9 mouse cellular contexts compared by ENCODE assay signal in the genomic region with DNA sequence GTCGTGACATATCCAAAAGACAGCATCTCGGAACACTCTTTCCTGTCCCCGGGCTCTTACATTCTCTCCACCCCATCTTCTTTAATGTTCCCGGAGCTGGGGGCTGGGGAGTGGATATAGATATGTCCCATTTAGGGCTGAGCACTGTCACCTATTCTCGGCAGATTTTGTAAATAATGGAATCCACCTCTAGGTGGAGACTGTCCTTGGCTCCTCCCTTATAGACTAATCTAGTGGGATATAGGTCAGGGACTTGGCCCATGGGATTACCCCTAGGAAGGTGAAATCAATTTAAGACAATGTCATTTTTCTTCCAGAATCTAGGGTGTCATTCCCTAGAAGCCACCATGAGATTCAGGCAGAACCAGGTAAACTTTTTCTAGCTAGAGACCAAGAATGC. TPM values are rescaled to one million over a fixed set of nuclear protein-coding genes. Genes with fewer than 3 reads are reported as not detected.
DNase-seq lines count a peak whose midpoint lies in the region; ATAC-seq lines count a peak whose summit lies in the region.
"Had no signal": no experiment of that assay in that cellular context is flagged by ENCODE, and none has a peak within 500 bp of the region (broad histone marks: within the 10 kb centered on the region; RNA-seq: fewer than 3 reads in every experiment).

No protein-coding gene starts in this region.

- H3K27me3 ChIP-seq in heart, embryonic 10.5 days (ENCODE audit: insufficient read depth, poor library complexity, severe bottlenecking) = no peaks in the 10 kb centered on the region
- no peaks in the 10 kb centered on the region for H3K27me3 ChIP-seq in embryonic facial prominence, embryonic 15.5 days
- H3K27me3 ChIP-seq in limb, embryonic 15.5 days = no peaks in the 10 kb centered on the region
- H3K27me3 ChIP-seq in stomach, embryonic 14.5 days (ENCODE audit: control insufficient read depth, insufficient read depth, low read length) = no peaks in the 10 kb centered on the region

- H3K9me3 ChIP-seq in heart, embryonic 10.5 days = no peaks in the 10 kb centered on the region
- no peaks in the 10 kb centered on the region for H3K9me3 ChIP-seq in embryonic facial prominence, embryonic 15.5 days (replicated peaks)
- no peaks in the 10 kb centered on the region for H3K9me3 ChIP-seq in limb, embryonic 15.5 days
- H3K9me3 ChIP-seq in stomach, embryonic 14.5 days (ENCODE audit: control insufficient read depth, low read depth, low read length) = no peaks in the 10 kb centered on the region

- H3K4me1 ChIP-seq in heart, embryonic 10.5 days = peaks cover 24% of the 10 kb centered on the region
- peaks cover 39% of the 10 kb centered on the region for H3K4me1 ChIP-seq in embryonic facial prominence, embryonic 15.5 days
- peaks cover 25% of the 10 kb centered on the region for H3K4me1 ChIP-seq in limb, embryonic 15.5 days
- H3K4me1 ChIP-seq in stomach, embryonic 14.5 days (ENCODE audit: control insufficient read depth, insufficient read depth, low read length) = peaks cover 15% of the 10 kb centered on the region

- no peak overlapping the region for H3K27ac ChIP-seq in heart, embryonic 10.5 days
- no peak overlapping the region for H3K27ac ChIP-seq in embryonic facial prominence, embryonic 15.5 days (replicated peaks)
- H3K27ac ChIP-seq in limb, embryonic 15.5 days = no peak overlapping the region
- H3K27ac ChIP-seq in stomach, embryonic 14.5 days (ENCODE audit: low read length) = no peak overlapping the region

- H3K4me2 ChIP-seq in embryonic facial prominence, embryonic 15.5 days (replicated peaks) = peak overlapping the region; percentile 84
- H3K4me2 ChIP-seq in limb, embryonic 15.5 days = peak overlapping the region; percentile 76
- H3K4me2 ChIP-seq in stomach, embryonic 14.5 days (replicated peaks; ENCODE audit: low read depth, low read length) = peak overlapping the region; percentile 89

- no peak for DNase-seq in heart, embryonic 10.5 days (ENCODE audit: low spot score)
- no peak for DNase-seq in heart, adult 8-10 months (ENCODE audit: low spot score)
- peak; percentile 59 for DNase-seq in ES-CJ7 (ENCODE audit: low read depth, low spot score)
- no peak for DNase-seq in adrenal gland, adult 18-20 months (ENCODE audit: low spot score in 2 of 2)

- peak overlapping the region; percentile 95 for H3K4me3 ChIP-seq in heart, embryonic 10.5 days
- H3K4me3 ChIP-seq in embryonic facial prominence, embryonic 15.5 days (replicated peaks) = peak overlapping the region; percentile 92
- H3K4me3 ChIP-seq in limb, embryonic 15.5 days = peak overlapping the region; percentile 95
- H3K4me3 ChIP-seq in stomach, embryonic 14.5 days (ENCODE audit: low read depth, low read length) = peak overlapping the region; percentile 89

- no peak overlapping the region for H3K9ac ChIP-seq in embryonic facial prominence, embryonic 15.5 days
- H3K9ac ChIP-seq in limb, embryonic 15.5 days = peak overlapping the region; percentile 5; the same call in 1 of the 2 replicates
- H3K9ac ChIP-seq in stomach, embryonic 14.5 days (replicated peaks; ENCODE audit: low read depth, low read length) = no peak overlapping the region

- peaks cover under 1% of the 10 kb centered on the region; the same call in 1 of the 2 replicates for H3K36me3 ChIP-seq in heart, embryonic 10.5 days
- H3K36me3 ChIP-seq in embryonic facial prominence, embryonic 15.5 days = peaks cover 4% of the 10 kb centered on the region; the same call in 1 of the 2 replicates
- H3K36me3 ChIP-seq in limb, embryonic 15.5 days = peaks cover 5% of the 10 kb centered on the region
- H3K36me3 ChIP-seq in stomach, embryonic 14.5 days (ENCODE audit: control insufficient read depth, insufficient read depth, low read length) = 0 out of 2 replicates have a peak, but pooled peaks cover 3% of the 10 kb centered on the region

- no peak for ATAC-seq in embryonic facial prominence, embryonic 15.5 days (ENCODE audit: insufficient number of reproducible peaks, low FRiP score, low TSS enrichment, low read depth)
- ATAC-seq in limb, embryonic 15.5 days (ENCODE audit: insufficient number of reproducible peaks, low FRiP score, low TSS enrichment, low read depth) = no peak
- ATAC-seq in stomach, embryonic 14.5 days (ENCODE audit: insufficient number of reproducible peaks, insufficient read depth, low FRiP score, low read depth) = no peak
- ATAC-seq in granulocyte monocyte progenitor cell, adult 5-6 weeks (replicated peaks; ENCODE audit: poor library complexity, severe bottlenecking) = no peak

- WGBS in heart, embryonic 10.5 days = 43% methylated on average over 5 of the region's 5 CpGs
- 33% methylated on average over 5 of the region's 5 CpGs for WGBS in embryonic facial prominence, embryonic 15.5 days
- 47% methylated on average over 5 of the region's 5 CpGs for WGBS in limb, embryonic 15.5 days
- 45% methylated on average over 5 of the region's 5 CpGs for WGBS in stomach, embryonic 14.5 days

RNA-seq across cellular contexts. Expression of a gene that starts 0.7 kb away (rescaled TPM):
- 17.2 and 21.5 TPM in 2 replicates for polyA plus RNA-seq in heart, embryonic 10.5 days (2016; fragmentation: Nextera tagmentation; extraction: Ambion mirVana)
- total RNA-seq in heart, adult 8-10 months (2022) = 10 to 100 TPM; 12.7 to 14.3 (median 13.3) TPM
- 23.9 and 26.3 TPM in 2 replicates for polyA plus RNA-seq in embryonic facial prominence, embryonic 15.5 days (2015; fragmentation: Nextera tagmentation; extraction: Ambion mirVana)
- 23.5 and 24.0 TPM in 2 replicates for polyA plus RNA-seq in limb, embryonic 15.5 days (2015; fragmentation: Nextera tagmentation; extraction: Ambion mirVana)
- 28.4 and 29.9 TPM in 2 replicates for polyA plus RNA-seq in stomach, embryonic 14.5 days (2014; fragmentation: Nextera tagmentation; extraction: Ambion mirVana)
- total RNA-seq in granulocyte monocyte progenitor cell, adult 5-6 weeks (2014; fragmentation: Nextera tagmentation) = 11.8 and 15.4 TPM in 2 replicates
- 8.4 and 13.1 TPM in 2 replicates for total RNA-seq in granulocyte monocyte progenitor cell, adult 5-6 weeks (2017)
- 10 to 100 TPM; 15.2 to 16.7 TPM for total RNA-seq in adrenal gland, adult 18-20 months (2021)

RNA-seq across cellular contexts. Expression of a gene that starts 0.8 kb away (rescaled TPM):
- polyA plus RNA-seq in heart, embryonic 10.5 days (2016; fragmentation: Nextera tagmentation; extraction: Ambion mirVana) = 28.5 and 30.6 TPM in 2 replicates
- total RNA-seq in heart, adult 8-10 months (2022) = 10 to 100 TPM; 30.9 to 50.6 (median 45.5) TPM
- 41.2 and 45.9 TPM in 2 replicates for polyA plus RNA-seq in embryonic facial prominence, embryonic 15.5 days (2015; fragmentation: Nextera tagmentation; extraction: Ambion mirVana)
- polyA plus RNA-seq in limb, embryonic 15.5 days (2015; fragmentation: Nextera tagmentation; extraction: Ambion mirVana) = 37.6 and 41.2 TPM in 2 replicates
- 37.8 and 39.9 TPM in 2 replicates for polyA plus RNA-seq in stomach, embryonic 14.5 days (2014; fragmentation: Nextera tagmentation; extraction: Ambion mirVana)
- total RNA-seq in granulocyte monocyte progenitor cell, adult 5-6 weeks (2014; fragmentation: Nextera tagmentation) = 50.6 and 67.0 TPM in 2 replicates
- 42.1 and 54.5 TPM in 2 replicates for total RNA-seq in granulocyte monocyte progenitor cell, adult 5-6 weeks (2017)
- 100 to 1,000 TPM in 1 of 2 experiments, 10 to 100 TPM in 1; 70.8 to 108 TPM for total RNA-seq in adrenal gland, adult 18-20 months (2021)

RNA-seq across cellular contexts. Expression of a gene that starts 57.9 kb away (rescaled TPM):
- polyA plus RNA-seq in heart, embryonic 10.5 days (2016; fragmentation: Nextera tagmentation; extraction: Ambion mirVana) = 0.09 TPM in 1 of 2 replicates, not detected in the other
- not detected for total RNA-seq in heart, adult 8-10 months (2022)
- not detected in 2 replicates for polyA plus RNA-seq in embryonic facial prominence, embryonic 15.5 days (2015; fragmentation: Nextera tagmentation; extraction: Ambion mirVana)
- polyA plus RNA-seq in limb, embryonic 15.5 days (2015; fragmentation: Nextera tagmentation; extraction: Ambion mirVana) = not detected in 2 replicates
- 0.20 TPM in 1 of 2 replicates, not detected in the other for polyA plus RNA-seq in stomach, embryonic 14.5 days (2014; fragmentation: Nextera tagmentation; extraction: Ambion mirVana)
- not detected in 2 replicates for total RNA-seq in granulocyte monocyte progenitor cell, adult 5-6 weeks (2014; fragmentation: Nextera tagmentation)
- not detected in 2 replicates for total RNA-seq in granulocyte monocyte progenitor cell, adult 5-6 weeks (2017)
- total RNA-seq in adrenal gland, adult 18-20 months (2021) = not detected
- polyA plus RNA-seq: testis, adult 2 months had no signal
